Mouse (Mus musculus) CH12.LX (cell line): ENCODE measurements at regions not wholly inside any gene's neighbourhood (a gene's known extent, or its start where the extent isn't known, plus 50 kb on each side); places are given as distances from the start of the nearest gene placed in this dataset.

Experiments
- DNase-seq: peaks from one replicate; pipeline ENCODE4 v3.0.0-alpha.2; 2013; ENCODE audit errors: extremely low read depth
- H3K27ac ChIP-seq: 2 replicates; pipeline ENCODE4 v1.5.1; 2012; ENCODE audit warnings: low read depth, mild to moderate bottlenecking, control low read depth, moderate library complexity; ENCODE audit not compliant: insufficient read depth
- H3K27me3 ChIP-seq: replicated peaks from 2 replicates; pipeline ENCODE3; 2012; ENCODE audit warnings: inconsistent platforms
- H3K36me3 ChIP-seq, 2 experiments: replicated peaks in 1 of 2; 2 replicates each; pipeline versions ENCODE3 to v1.6.1; 2012; ENCODE audit warnings: inconsistent platforms in 1 of 2, low read length in 1 of 2, mild to moderate bottlenecking in 1 of 2, mixed read lengths in 1 of 2, moderate library complexity in 1 of 2; ENCODE audit not compliant: control insufficient read depth in 1 of 2, insufficient read depth in 1 of 2
- H3K4me1 ChIP-seq, 2 experiments: 2 replicates each; pipeline ENCODE4 v1.6.1; 2012; ENCODE audit warnings: inconsistent platforms in 1 of 2, moderate library complexity in 1 of 2; ENCODE audit not compliant: insufficient read depth in 2 of 2, control insufficient read depth in 1 of 2
- H3K4me2 ChIP-seq: 2 replicates; pipeline ENCODE4 v1.6.1; 2012; ENCODE audit warnings: low read depth, mild to moderate bottlenecking, control low read depth; ENCODE audit not compliant: poor library complexity, insufficient read depth, severe bottlenecking
- H3K4me3 ChIP-seq, 3 experiments: fragments of 150-350 bp in 1 of 3; sonication (generic) in 1 of 3; replicated peaks in 1 of 3; 2 replicates each; pipeline versions ENCODE3 to v1.5.1; 2011 to 2012; ENCODE audit warnings: low read depth in 2 of 3, low read length in 2 of 3, mild to moderate bottlenecking in 2 of 3, moderate library complexity in 2 of 3, control low read depth in 1 of 3, improper control_type of control experiment in 1 of 3, inconsistent platforms in 1 of 3, mixed read lengths in 1 of 3; ENCODE audit not compliant: poor library complexity in 1 of 3
- H3K79me2 ChIP-seq: replicated peaks from 2 replicates; pipeline ENCODE4 v1.6.1; 2012; ENCODE audit warnings: mild to moderate bottlenecking, moderate library complexity; ENCODE audit not compliant: control insufficient read depth, poor library complexity, insufficient read depth, severe bottlenecking; ENCODE audit errors: extremely low read depth
- H3K9ac ChIP-seq: 2 replicates; pipeline ENCODE4 v1.6.1; 2012; ENCODE audit warnings: low read depth, mild to moderate bottlenecking, control low read depth, moderate library complexity; ENCODE audit not compliant: insufficient read depth
- H3K9me3 ChIP-seq: replicated peaks from 2 replicates; pipeline ENCODE3; 2012; ENCODE audit warnings: low read length, inconsistent platforms, mixed read lengths
- CTCF ChIP-seq, 2 experiments: IDR thresholded peaks in 1 of 2; conservative IDR thresholded peaks in 1 of 2; 2 replicates each; pipeline ENCODE4 v1.5.1; 2011 to 2012; ENCODE audit warnings: low read depth in 2 of 2, low read length in 2 of 2, improper control_type of control experiment in 1 of 2, inconsistent platforms in 1 of 2, mild to moderate bottlenecking in 1 of 2, moderate library complexity in 1 of 2
- EP300 ChIP-seq: IDR thresholded peaks from 2 replicates; pipeline ENCODE4 v1.6.1; 2011; ENCODE audit warnings: low read length, improper control_type of control experiment
- ETS1 ChIP-seq: conservative IDR thresholded peaks from 2 replicates; pipeline ENCODE4 v1.6.1; 2012; ENCODE audit warnings: low read depth, mild to moderate bottlenecking, inconsistent platforms, low read length, improper control_type of control experiment, moderate library complexity
- GABPA ChIP-seq: IDR thresholded peaks from 2 replicates; pipeline ENCODE4 v1.6.1; 2012; ENCODE audit warnings: low read depth, low read length, improper control_type of control experiment, inconsistent platforms; ENCODE audit not compliant: insufficient replicate concordance
- IRF4 ChIP-seq: IDR thresholded peaks from 2 replicates; pipeline ENCODE4 v1.6.1; 2014; ENCODE audit warnings: low read depth, mild to moderate bottlenecking, inconsistent platforms, low read length, improper control_type of control experiment
- JUN ChIP-seq: IDR thresholded peaks from 2 replicates; pipeline ENCODE4 v1.6.1; 2011; ENCODE audit warnings: low read depth, mild to moderate bottlenecking, low read length, improper control_type of control experiment, moderate library complexity; ENCODE audit not compliant: insufficient read depth
- MAFK ChIP-seq: IDR thresholded peaks from 2 replicates; pipeline ENCODE4 v1.6.1; 2011; ENCODE audit warnings: low read length, improper control_type of control experiment; ENCODE audit not compliant: insufficient replicate concordance
- MAX ChIP-seq: IDR thresholded peaks from 2 replicates; pipeline ENCODE4 v1.6.1; 2011; ENCODE audit warnings: low read length, improper control_type of control experiment
- MAZ ChIP-seq: IDR thresholded peaks from 2 replicates; pipeline ENCODE4 v1.6.1; 2012; ENCODE audit warnings: low read depth, mild to moderate bottlenecking, inconsistent platforms, low read length, improper control_type of control experiment, moderate library complexity
- MEF2A ChIP-seq: IDR thresholded peaks from 2 replicates; pipeline ENCODE4 v1.6.1; 2014; ENCODE audit warnings: low read depth, mild to moderate bottlenecking, inconsistent platforms, low read length, improper control_type of control experiment, borderline replicate concordance
- MXI1 ChIP-seq: IDR thresholded peaks from 2 replicates; pipeline ENCODE4 v1.6.1; 2011; ENCODE audit warnings: mild to moderate bottlenecking, low read depth, low read length, improper control_type of control experiment
- POLR2A ChIP-seq: IDR thresholded peaks from 2 replicates; pipeline ENCODE4 v1.6.1; 2011; ENCODE audit warnings: low read depth, mild to moderate bottlenecking, improper control_type of control experiment, low read length
- POLR2AphosphoS2 ChIP-seq: IDR thresholded peaks from 2 replicates; pipeline ENCODE4 v1.6.1; 2011; ENCODE audit warnings: low read depth, low read length, improper control_type of control experiment
- RCOR1 ChIP-seq: conservative IDR thresholded peaks from 2 replicates; pipeline ENCODE4 v1.6.1; 2012; ENCODE audit warnings: low read depth, mild to moderate bottlenecking, inconsistent platforms, low read length, improper control_type of control experiment
- SIN3A ChIP-seq: IDR thresholded peaks from 2 replicates; pipeline ENCODE4 v1.6.1; 2012; ENCODE audit warnings: low read length, improper control_type of control experiment, inconsistent platforms
- SMC3 ChIP-seq: IDR thresholded peaks from 2 replicates; pipeline ENCODE4 v1.6.1; 2011; ENCODE audit warnings: low read depth, low read length, improper control_type of control experiment
- TBP ChIP-seq: conservative IDR thresholded peaks from 2 replicates; pipeline ENCODE4 v1.6.1; 2011; ENCODE audit warnings: low read depth, low read length, improper control_type of control experiment
- TCF12 ChIP-seq: IDR thresholded peaks from 2 replicates; pipeline ENCODE4 v1.6.1; 2014; ENCODE audit warnings: low read depth, mild to moderate bottlenecking, inconsistent platforms, low read length, improper control_type of control experiment
- USF1 ChIP-seq: IDR thresholded peaks from 2 replicates; pipeline ENCODE4 v1.6.1; 2014; ENCODE audit warnings: low read depth, mild to moderate bottlenecking, inconsistent platforms, low read length, improper control_type of control experiment
- USF2 ChIP-seq: conservative IDR thresholded peaks from 2 replicates; pipeline ENCODE4 v1.6.1; 2011; ENCODE audit warnings: low read depth, low read length, improper control_type of control experiment
- ZC3H11A ChIP-seq: IDR thresholded peaks from 2 replicates; pipeline ENCODE4 v1.6.1; 2012; ENCODE audit warnings: low read depth, mild to moderate bottlenecking, inconsistent platforms, low read length, improper control_type of control experiment
- ZMIZ1 ChIP-seq: IDR thresholded peaks from 2 replicates; pipeline ENCODE4 v1.6.1; 2012; ENCODE audit warnings: low read depth, mild to moderate bottlenecking, inconsistent platforms, low read length, improper control_type of control experiment
- dilution Hi-C: fragments of 300-500 bp; cut with MboI; formaldehyde crosslinking; loops from 2 replicates; pipeline ENCODE4 v1.14.3; 2020; ENCODE audit warnings: low sequenced_read_pairs; ENCODE audit not compliant: extremely low pct_unique_long_range_greater_than_20kb, extremely low pct_ligation_motif_present
- in situ Hi-C: fragments of 300-500 bp; cut with MboI; formaldehyde crosslinking; loops from 3 replicates; pipeline ENCODE4 v1.14.3; 2019; ENCODE audit warnings: low sequenced_read_pairs, low pct_ligation_motif_present, low pct_unique_long_range_greater_than_20kb, mixed read lengths

DNA sequence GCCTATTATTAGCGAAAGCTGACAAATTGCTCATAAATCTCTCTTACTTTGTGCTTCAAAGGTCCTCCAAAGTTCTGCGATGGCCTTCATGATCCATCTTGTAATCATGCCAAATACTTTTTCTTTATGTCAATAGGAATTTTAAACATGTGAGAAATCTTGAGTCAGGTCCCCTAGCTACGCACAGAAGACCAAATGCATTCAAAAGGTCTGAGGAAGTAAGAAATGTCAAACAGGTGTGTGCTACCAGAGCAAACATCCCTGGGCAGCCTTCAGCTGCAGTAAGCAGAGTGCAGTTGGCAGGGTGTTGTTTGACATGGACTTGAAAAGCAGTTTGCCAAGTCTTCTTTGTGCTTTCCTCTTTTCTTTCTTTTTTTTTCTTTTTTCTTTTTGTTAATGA, 125.2 kb upstream of the Pkn2 start:
- Histone ChIP-seq H3K9ac (no peak overlapping the region), H3K9me3 (no peaks in the 10 kb centered on the region), H3K4me1 (0 out of 4 replicates have a peak, but pooled peaks cover 0 to 3% of the 10 kb centered on the region in 2 experiments), H3K36me3 (no peaks in the 10 kb centered on the region), H3K4me3 (no peak overlapping the region), H3K79me2 (no peaks in the 10 kb centered on the region), H3K4me2 (no peak overlapping the region), H3K27me3 (no peaks in the 10 kb centered on the region), H3K27ac (no peak overlapping the region)
- no peak for TF ChIP-seq POLR2A
- no peak for TF ChIP-seq IRF4
- TF ChIP-seq JUN: no peak
- no peak for TF ChIP-seq ETS1
- TF ChIP-seq POLR2AphosphoS2: no peak
- TF ChIP-seq ZC3H11A: no peak
- no peak for TF ChIP-seq SIN3A
- no peak for TF ChIP-seq USF1
- no peak for TF ChIP-seq ZMIZ1
- no peak for TF ChIP-seq GABPA
- TF ChIP-seq USF2: no peak
- no peak for TF ChIP-seq MXI1
- TF ChIP-seq MAFK: no peak
- in situ Hi-C loops (no loop called here), dilution Hi-C loops (no loop called here)
- DNase-seq: no peak

DNA sequence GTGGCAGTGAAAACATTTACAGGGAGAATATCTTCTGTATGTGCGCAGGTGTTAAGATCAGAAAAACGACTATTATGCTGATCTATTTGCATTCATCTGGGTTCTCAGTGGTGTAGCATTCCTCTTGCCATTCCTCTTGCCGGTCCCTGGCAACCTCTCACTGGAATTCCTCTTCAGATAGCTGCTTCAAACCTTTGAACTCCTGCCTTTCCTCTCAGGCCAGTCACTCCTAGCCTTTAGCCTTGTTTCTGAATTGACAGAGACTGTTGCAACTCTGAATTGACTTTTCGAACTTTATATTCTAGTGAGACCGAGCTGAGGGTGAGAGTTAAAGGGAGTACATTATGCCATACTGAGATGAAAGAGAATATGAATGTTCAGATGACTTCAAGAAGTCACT, 120.1 kb upstream of the Pkn2 start:
- Histone ChIP-seq H3K27me3 (no peaks in the 10 kb centered on the region), H3K79me2 (no peaks in the 10 kb centered on the region), H3K4me2 (no peak overlapping the region), H3K36me3 (no peaks in the 10 kb centered on the region), H3K4me3 (no peak overlapping the region), H3K9ac (no peak overlapping the region), H3K4me1 (no peaks in the 10 kb centered on the region), H3K9me3 (no peaks in the 10 kb centered on the region), H3K27ac (no peak overlapping the region)
- TF ChIP-seq MAFK (no peak), RCOR1 (no peak), EP300 (no peak), POLR2AphosphoS2 (no peak), USF2 (no peak), TBP (no peak), MEF2A (no peak), SMC3 (no peak), CTCF (conservative IDR thresholded peaks at IDR 0.05 in 1 of 2, IDR thresholded peaks at IDR 0.05 in 1 of 2; ENCODE audit: low read depth in 2 of 2, low read length in 2 of 2) (no peak), ZMIZ1 (no peak), POLR2A (no peak), TCF12 (no peak), GABPA (no peak), JUN (no peak), MAZ (no peak), MAX (no peak)
- in situ Hi-C loops: no loop called here
- no peak for DNase-seq
- dilution Hi-C loops: no loop called here
